Mouse (Mus musculus) embryonic facial prominence, embryonic 11.5 days (tissue): ENCODE measurements around the gene Gclc. TPM values are rescaled to one million over a fixed set of nuclear protein-coding genes. Genes with fewer than 3 reads are reported as not detected.

ENCODE experiments used
- ATAC-seq: fragments of 200-750 bp; cut with Nextera tagmentation; replicated peaks from 2 replicates; pipeline ENCODE4 v1.8.0; 2017; ENCODE audit warnings: low read depth; ENCODE audit not compliant: insufficient number of reproducible peaks, low FRiP score, low TSS enrichment
- DNase-seq: peaks from one replicate; pipeline ENCODE4 v3.0.0-alpha.2; 2015; ENCODE audit warnings: low spot score
- H3K27ac ChIP-seq: fragments of 300-500 bp; sonication (generic); replicated peaks from 2 replicates; pipeline ENCODE4 v1.5.1; 2014; ENCODE audit warnings: mild to moderate bottlenecking, low read depth, low read length, control low read depth
- H3K27me3 ChIP-seq: fragments of 300-500 bp; sonication (generic); 2 replicates; pipeline ENCODE4 v1.6.1; 2014; ENCODE audit warnings: mild to moderate bottlenecking, low read length, moderate library complexity, mixed read lengths; ENCODE audit not compliant: control insufficient read depth, insufficient read depth
- H3K36me3 ChIP-seq: fragments of 300-500 bp; sonication (generic); replicated peaks from 2 replicates; pipeline ENCODE4 v1.6.1; 2014; ENCODE audit warnings: low read depth, mild to moderate bottlenecking, low read length, moderate library complexity, mixed read lengths; ENCODE audit not compliant: control insufficient read depth, insufficient read depth
- H3K4me1 ChIP-seq: fragments of 300-500 bp; sonication (generic); 2 replicates; pipeline ENCODE4 v1.6.1; 2014; ENCODE audit warnings: low read length, mixed read lengths; ENCODE audit not compliant: control insufficient read depth, insufficient read depth
- H3K4me2 ChIP-seq: fragments of 300-500 bp; sonication (generic); 2 replicates; pipeline ENCODE4 v1.6.1; 2014; ENCODE audit warnings: low read depth, mild to moderate bottlenecking, control low read depth, low read length, moderate library complexity
- H3K4me3 ChIP-seq: fragments of 300-500 bp; sonication (generic); 2 replicates; pipeline ENCODE4 v1.5.1; 2014; ENCODE audit warnings: low read depth, low read length, control low read depth
- H3K9ac ChIP-seq: fragments of 300-500 bp; sonication (generic); replicated peaks from 2 replicates; pipeline ENCODE4 v1.6.1; 2014; ENCODE audit warnings: mild to moderate bottlenecking, control low read depth, low read length
- H3K9me3 ChIP-seq: fragments of 300-500 bp; sonication (generic); replicated peaks from 2 replicates; pipeline ENCODE4 v1.6.1; 2016; ENCODE audit warnings: mild to moderate bottlenecking, low read length, inconsistent platforms, mixed read lengths; ENCODE audit not compliant: control insufficient read depth
- WGBS: fragments of 180-500 bp; shearing (Covaris S2); extraction: QIAGEN DNeasy Blood & Tissue Kit; methylation state at CpG from one replicate; pipeline ENCODE4 v1.1.7; 2014; 5-methylcytosine and 5-hydroxymethylcytosine counted together
- polyA plus RNA-seq: library from polyadenylated mRNA; unstranded; fragments of >200 nt; fragmentation: Nextera tagmentation; extraction: Ambion mirVana; gene quantifications from 2 replicates; pipeline ENCODE4 v1.2.1, GENCODE M21; 2014

Gene Gclc
- polyA plus RNA-seq, result 17.7 and 20.5 TPM in 2 replicates

GRCm38 (mm10) chr9:77753853-77754727, at the start of gene Gclc:
Gene Gclc (plus strand): TSS chr9:77754535.
- Histone ChIP-seq H3K27ac (peak within 1 kb of the TSS; percentile 80), H3K36me3 (no peaks in the 10 kb centered on the region), H3K27me3 (no peaks in the 10 kb centered on the region), H3K9me3 (no peaks in the 10 kb centered on the region), H3K9ac (peak within 1 kb of the TSS; percentile 79), H3K4me2 (peak within 1 kb of the TSS; percentile 78), H3K4me1 (no peaks in the 10 kb centered on the region), H3K4me3 (peak within 1 kb of the TSS; percentile 83)
- WGBS, result 8% methylated on average over 46 of the region's 54 CpGs
- ATAC-seq (peak; percentile 61), DNase-seq (peak; percentile 91)

- 85% methylated on average over 6 of the region's 6 CpGs for WGBS
- Histone ChIP-seq H3K9ac (no peak overlapping the region), H3K4me1 (no peaks in the 10 kb centered on the region), H3K36me3 (no peaks in the 10 kb centered on the region), H3K27ac (no peak overlapping the region), H3K9me3 (no peaks in the 10 kb centered on the region), H3K27me3 (no peaks in the 10 kb centered on the region), H3K4me2 (no peak overlapping the region), H3K4me3 (no peak overlapping the region)
- no peak for DNase-seq
- ATAC-seq, result no peak
Observed at GRCm38 (mm10) chr9:77706515-77706914, 47.8 kb upstream of the Gclc start.

DNA sequence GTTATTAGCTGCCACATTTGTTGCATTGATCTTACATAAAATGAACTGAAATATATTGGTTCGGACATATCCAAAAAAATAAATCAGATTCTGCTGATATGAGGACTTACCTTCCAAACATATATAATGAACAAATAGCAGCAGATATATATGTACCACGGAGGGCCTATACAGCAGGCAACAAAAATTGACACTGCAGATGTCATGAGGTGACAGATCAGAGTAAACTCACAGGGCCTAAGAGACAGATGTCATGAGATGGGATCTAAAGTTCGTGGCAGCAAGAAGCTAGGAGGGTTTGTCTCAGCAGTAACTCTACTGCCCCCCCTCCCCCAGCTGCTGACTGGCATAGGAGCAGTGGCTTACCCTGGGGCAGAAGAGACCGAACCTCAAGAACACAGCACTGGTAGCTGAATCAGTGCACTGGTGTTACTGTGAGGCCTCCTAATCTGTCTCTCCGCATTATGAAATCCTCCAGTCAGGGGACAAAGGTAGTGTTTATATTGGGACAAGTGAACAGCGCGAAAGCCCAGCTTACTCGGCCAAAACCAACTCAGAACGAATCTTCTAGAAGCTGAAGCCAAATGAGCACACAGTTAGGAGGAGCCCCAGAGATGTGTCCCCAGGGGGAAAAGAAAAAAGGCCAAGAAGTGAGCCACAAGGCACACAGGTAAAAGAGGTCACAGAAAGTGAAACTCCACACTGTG, 46.7 kb upstream of the Gclc start:
- Histone ChIP-seq H3K27me3 (no peaks in the 10 kb centered on the region), H3K9me3 (no peaks in the 10 kb centered on the region), H3K4me1 (no peaks in the 10 kb centered on the region), H3K36me3 (no peaks in the 10 kb centered on the region), H3K4me2 (no peak overlapping the region), H3K4me3 (no peak overlapping the region), H3K27ac (no peak overlapping the region), H3K9ac (no peak overlapping the region)
- no peak for ATAC-seq
- DNase-seq, result no peak
- 74% methylated on average over 9 of the region's 9 CpGs for WGBS

- Histone ChIP-seq H3K4me1 (no peaks in the 10 kb centered on the region), H3K9ac (no peak overlapping the region), H3K9me3 (no peaks in the 10 kb centered on the region), H3K27ac (no peak overlapping the region), H3K4me2 (no peak overlapping the region), H3K36me3 (no peaks in the 10 kb centered on the region), H3K4me3 (no peak overlapping the region), H3K27me3 (no peaks in the 10 kb centered on the region)
- no peak for ATAC-seq
- DNase-seq, result no peak
- 84% methylated on average over 5 of the region's 5 CpGs for WGBS
Observed at GRCm38 (mm10) chr9:77708950-77709349, 45.4 kb upstream of the Gclc start.

DNA sequence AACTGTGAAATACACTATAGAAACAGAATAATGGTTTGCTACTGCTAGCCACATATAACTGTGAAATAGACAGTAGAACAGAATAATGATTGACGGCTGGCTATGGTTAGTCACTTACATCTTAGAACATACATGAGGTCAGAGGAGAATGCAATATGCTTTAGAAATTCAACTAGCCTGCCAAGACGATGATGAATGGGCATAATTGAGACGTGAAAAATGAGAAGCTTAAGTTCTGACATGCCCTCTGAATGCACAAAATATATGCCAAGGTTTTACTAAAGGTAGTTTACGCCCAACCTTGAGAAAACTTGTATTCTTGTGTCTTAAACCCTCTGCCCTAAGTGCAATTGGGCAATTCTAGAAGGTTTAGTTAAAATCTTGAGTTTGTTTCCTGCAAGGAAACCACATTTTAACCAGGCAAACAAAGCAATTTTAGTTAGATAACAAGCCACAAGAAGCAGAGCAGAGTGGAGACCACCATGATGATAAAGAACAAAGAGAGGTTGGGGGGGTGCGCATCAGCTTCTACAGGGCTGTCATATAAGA, 43.2 kb upstream of the Gclc start:
- ATAC-seq (no peak), DNase-seq (no peak)
- H3K27me3 ChIP-seq, result no peaks in the 10 kb centered on the region
- H3K4me2 ChIP-seq, result no peak overlapping the region
- H3K4me3 ChIP-seq, result no peak overlapping the region
- 79% methylated on average over 5 of the region's 5 CpGs for WGBS
- H3K9ac ChIP-seq, result no peak overlapping the region
- no peak overlapping the region for H3K27ac ChIP-seq
- no peaks in the 10 kb centered on the region for H3K9me3 ChIP-seq
- H3K4me1 ChIP-seq, result no peaks in the 10 kb centered on the region
- no peaks in the 10 kb centered on the region for H3K36me3 ChIP-seq

DNA sequence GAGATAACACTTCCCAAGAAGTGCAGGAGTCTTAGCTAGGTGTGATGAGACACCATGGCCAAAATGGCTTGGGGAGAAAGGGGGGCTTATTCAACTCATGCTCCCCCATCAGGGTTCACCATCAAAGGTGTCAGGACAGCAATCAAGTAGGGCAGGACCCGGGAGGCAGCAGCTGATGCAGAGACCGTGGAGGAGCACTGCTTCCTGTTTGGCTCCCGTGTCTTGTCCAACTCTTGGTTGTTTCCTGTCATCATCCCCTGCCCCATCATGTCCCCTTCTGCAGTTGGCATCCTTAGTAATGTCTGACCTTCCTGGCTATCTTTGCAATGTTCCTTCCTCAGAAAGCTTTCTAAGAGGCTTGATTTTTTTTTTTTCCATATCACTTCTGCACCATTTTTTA, 41.5 kb upstream of the Gclc start:
- no peak for ATAC-seq
- H3K4me2 ChIP-seq, result no peak overlapping the region
- H3K4me3 ChIP-seq, result no peak overlapping the region
- H3K27ac ChIP-seq, result no peak overlapping the region
- no peaks in the 10 kb centered on the region for H3K9me3 ChIP-seq
- DNase-seq, result no peak
- no peak overlapping the region for H3K9ac ChIP-seq
- H3K27me3 ChIP-seq, result no peaks in the 10 kb centered on the region
- H3K4me1 ChIP-seq, result no peaks in the 10 kb centered on the region
- H3K36me3 ChIP-seq, result no peaks in the 10 kb centered on the region
- 75% methylated on average over 3 of the region's 3 CpGs for WGBS

DNA sequence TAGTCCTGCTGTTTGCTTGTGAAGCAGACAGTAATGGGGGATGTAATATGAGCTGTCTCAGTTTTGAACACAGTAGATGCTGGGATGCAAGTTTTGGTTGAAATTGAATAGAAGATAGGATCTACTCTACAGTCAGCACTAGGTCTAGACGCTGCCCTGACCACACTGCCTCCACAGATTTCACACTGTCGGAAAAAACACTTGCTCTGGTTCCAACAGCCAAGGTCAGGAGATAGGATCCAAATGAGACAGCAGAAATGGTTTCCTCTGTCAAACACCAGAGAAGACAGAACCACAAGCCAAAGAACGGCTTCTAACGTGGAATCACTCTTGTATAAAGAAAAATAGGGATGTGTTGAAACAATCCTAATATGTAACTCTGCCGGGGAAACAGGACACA, 41.0 kb upstream of the Gclc start:
- Histone ChIP-seq H3K9me3 (no peaks in the 10 kb centered on the region), H3K9ac (no peak overlapping the region), H3K27me3 (no peaks in the 10 kb centered on the region), H3K27ac (no peak overlapping the region), H3K36me3 (no peaks in the 10 kb centered on the region), H3K4me1 (no peaks in the 10 kb centered on the region), H3K4me3 (no peak overlapping the region), H3K4me2 (no peak overlapping the region)
- WGBS, result 90% methylated on average over 5 of the region's 5 CpGs
- ATAC-seq (no peak), DNase-seq (no peak)

GRCm38 (mm10) chr9:77715262-77715661, 39.1 kb upstream of the Gclc start:
- H3K36me3 ChIP-seq, result no peaks in the 10 kb centered on the region
- no peaks in the 10 kb centered on the region for H3K9me3 ChIP-seq
- DNase-seq, result no peak
- WGBS, result 93% methylated on average over 2 of the region's 2 CpGs
- no peaks in the 10 kb centered on the region for H3K4me1 ChIP-seq
- no peak for ATAC-seq
- no peak overlapping the region for H3K4me3 ChIP-seq
- H3K27ac ChIP-seq, result no peak overlapping the region
- H3K4me2 ChIP-seq, result no peak overlapping the region
- no peaks in the 10 kb centered on the region for H3K27me3 ChIP-seq
- no peak overlapping the region for H3K9ac ChIP-seq
